Mouse (Mus musculus) T-cell, adult 2 months (primary cell): ENCODE data around the gene Olfr698.
"Not testable (repeated sequence)": the region's sequence is repeated elsewhere in the genome, so short reads cannot be mapped to it uniquely, and the experiment has no call there.

ENCODE experiments used
- DNase-seq: peaks from one replicate; pipeline ENCODE4 v3.0.0; 2022; ENCODE audit warnings: low spot score

Gene Olfr698

DNA sequence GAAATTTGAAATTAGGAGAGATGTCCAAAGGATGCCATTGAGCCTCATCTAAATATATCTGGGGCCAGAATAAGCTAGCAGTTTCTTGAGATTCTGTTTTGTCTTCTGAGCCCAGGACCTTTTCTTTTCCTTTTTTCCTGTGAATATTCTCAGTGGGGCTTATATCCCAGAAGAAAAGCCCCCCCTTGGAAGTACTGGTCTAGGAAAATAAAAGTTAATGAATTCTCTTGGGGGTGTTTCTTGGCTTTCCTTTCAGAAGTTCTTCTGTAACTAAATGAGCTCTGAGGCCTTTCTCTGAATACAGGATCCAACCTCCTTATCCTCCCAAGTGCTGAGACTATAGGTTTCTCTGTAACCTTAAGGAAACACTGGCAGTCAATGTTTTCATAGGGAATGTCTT, at the start of gene Olfr698:
Gene Olfr698 (minus strand): TSS at position 101 of the 400 bp plus-strand sequence.
- DNase-seq, result no peak

DNA sequence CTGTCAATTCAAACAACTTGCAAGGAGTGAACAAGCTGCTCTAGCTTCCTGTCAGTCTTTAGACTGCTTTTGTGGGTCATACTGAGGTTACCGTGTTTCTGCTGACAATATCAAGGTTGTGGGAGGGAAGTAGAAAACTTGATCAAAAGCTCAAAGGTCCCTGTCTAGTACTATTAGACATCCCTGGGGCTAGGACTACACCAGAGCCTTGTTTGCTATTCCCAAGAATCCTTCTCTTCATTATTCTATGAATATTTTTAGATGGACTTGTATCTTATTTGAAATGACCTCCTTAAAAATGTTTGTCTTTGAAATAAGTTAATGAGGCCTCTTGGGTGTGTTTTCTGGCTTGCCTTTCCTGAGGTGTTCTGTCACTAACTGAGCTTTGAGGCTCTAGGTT, 37.9 kb upstream of the Olfr698 start, which contains the start of gene Olfr699:
Gene Olfr699 (minus strand): TSS at position 101 of the 400 bp plus-strand sequence.
- DNase-seq, result peak; percentile 11

DNA sequence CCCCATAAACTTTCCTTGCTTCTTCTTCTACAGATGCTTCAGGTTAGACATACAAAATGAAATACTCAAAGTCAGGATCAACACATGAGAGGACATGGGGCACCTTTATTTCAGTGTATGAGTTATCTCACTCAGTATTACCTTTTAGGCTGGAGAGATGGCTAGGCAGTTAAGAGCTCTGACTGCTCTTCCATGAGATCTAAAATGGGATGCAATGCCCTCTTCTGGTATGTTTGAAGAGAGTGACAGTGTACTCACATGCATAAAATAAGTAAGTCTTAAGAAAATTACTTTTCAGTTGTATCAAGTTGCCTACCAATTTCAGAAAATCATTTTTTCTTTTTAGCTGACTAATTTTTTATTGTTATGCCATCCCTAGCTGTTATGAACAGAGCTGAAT, 33.1 kb upstream of the Olfr698 start:
- DNase-seq, result no peak

DNA sequence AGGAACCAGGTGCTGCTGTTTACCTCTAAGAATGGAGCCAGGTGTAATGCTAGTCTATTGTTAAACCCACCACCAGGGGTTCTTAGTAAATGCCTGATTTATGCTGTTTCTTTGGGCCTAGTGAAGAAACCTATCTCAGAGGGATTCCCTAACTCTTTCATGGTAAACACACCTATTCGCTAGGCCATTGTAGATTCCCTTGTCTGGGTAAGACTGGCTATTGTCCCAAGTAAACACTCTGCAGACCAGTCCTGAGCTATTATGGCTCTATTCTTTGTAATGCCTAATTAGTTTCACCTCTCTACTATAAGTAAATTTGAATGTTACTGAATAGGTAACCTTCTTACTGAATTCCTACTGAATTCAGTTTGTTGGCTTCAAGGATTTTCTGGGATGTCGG, 5.8 kb upstream of the Olfr698 start:
- DNase-seq, result not testable (repeated sequence)

DNA sequence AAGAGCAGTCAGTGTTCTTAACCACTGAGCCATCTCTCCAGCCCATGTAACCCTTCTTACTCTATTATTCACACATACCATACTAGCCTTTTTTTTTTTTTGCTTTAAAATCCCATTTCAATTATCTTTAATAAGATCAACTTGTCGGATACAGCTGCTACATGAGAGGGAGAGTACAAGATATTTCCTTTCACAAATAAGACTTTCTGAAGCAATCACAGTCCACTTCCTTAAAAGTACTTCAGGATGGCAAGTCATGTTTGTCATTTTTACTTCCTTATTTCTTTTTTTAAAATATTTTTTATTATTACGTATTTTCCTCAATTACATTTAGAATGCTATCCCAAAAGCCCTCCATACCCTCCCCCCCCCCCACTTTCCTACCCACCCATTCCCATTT, 3.6 kb upstream of the Olfr698 start:
- no peak for DNase-seq

DNA sequence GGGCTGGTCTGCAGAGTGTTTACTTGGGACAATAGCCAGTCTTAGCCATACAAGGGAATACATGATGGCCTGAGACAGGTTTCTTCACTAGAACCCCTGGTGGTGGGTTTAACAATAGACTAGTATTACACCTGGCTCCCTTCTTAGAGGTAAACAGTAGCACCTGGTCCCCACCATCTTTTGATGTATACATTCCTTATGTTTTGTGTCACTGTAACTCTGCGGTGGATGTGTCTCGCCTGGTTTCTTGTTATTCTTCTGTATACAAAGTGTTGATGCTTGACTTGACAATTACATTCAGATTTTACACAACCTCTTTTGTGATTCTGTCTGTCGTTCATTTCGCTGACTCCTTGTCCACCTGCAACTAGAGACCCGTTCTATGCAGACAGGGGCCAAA, 9.4 kb downstream of the Olfr698 start:
- DNase-seq, result no peak

DNA sequence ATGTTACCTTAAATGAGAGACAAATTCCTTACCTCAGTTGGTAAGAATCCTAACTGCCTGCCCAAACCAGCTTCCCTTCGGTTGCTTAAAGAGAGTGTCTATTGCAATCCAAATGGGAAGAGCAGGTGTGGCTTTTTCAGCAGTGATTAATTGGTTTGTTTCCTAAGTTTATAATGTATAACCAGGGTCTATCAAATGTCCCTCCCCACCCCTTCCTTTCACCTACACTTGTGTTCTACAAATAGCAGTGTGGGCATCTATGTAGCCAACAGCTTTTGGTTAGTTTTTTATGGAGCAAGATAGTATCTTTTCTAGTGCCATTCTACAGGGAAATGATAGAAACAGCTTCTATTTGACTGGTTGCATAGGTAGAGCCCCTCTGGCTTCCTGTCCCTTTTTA, 12.9 kb downstream of the Olfr698 start, which contains the start of gene Olfr697:
Gene Olfr697 (minus strand): TSS at position 101 of the 400 bp plus-strand sequence.
- no peak for DNase-seq

DNA sequence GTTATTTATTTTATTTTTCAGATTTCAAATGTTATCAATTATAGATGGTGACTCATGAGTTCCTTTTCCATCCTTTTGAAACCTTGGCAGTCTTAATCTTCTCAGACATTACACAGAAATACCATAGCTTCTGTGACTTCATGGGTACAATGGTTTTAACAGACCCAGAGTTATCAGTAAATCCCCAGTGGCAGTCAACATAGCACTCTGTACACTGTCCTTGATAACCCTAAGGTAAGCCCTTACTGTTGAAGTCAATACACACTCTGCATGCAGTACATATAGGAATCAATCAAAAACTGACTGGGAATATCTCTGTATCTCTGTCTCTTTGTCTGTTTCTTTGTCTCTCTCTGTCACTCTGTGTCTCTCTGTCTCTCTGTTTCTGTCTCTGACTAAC, 18.2 kb downstream of the Olfr698 start:
- no peak for DNase-seq

DNA sequence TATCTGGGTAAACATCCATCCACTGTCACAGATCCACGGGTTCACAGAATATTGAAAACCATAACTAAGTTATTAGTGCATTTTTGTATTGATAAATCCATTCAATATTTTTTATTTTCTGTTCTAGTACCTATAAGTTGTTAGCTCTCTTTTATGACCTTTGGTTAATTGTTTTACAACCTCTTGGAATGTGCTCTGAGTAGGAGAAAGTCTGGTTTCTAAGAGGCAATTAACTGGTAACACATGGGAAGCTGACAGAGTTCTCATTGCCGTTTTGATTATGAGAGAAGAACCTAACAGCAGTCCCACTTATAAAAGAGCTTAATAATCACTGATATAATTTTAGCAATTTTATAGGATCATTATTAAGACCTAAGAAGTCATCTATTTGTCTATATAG, 21.5 kb downstream of the Olfr698 start:
- DNase-seq, result no peak

DNA sequence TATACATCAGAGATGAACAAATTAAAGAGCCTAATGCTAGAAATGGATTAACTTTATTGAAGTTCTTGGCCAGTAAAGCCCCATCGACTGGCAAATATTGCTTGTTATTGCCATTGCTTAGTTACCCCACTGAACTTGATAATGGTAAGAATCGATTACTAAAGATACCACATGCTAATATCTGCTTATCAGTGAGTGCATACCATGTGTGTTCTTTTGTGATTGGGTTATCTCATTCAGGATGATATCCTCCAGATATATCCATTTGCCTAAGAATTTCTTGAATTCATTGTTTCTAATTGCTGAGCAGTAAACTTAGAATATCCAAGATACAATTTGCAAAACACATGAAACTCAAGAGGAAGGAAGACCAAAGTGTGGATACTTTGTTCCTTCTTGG, 29.5 kb downstream of the Olfr698 start:
- DNase-seq, result not testable (repeated sequence)

DNA sequence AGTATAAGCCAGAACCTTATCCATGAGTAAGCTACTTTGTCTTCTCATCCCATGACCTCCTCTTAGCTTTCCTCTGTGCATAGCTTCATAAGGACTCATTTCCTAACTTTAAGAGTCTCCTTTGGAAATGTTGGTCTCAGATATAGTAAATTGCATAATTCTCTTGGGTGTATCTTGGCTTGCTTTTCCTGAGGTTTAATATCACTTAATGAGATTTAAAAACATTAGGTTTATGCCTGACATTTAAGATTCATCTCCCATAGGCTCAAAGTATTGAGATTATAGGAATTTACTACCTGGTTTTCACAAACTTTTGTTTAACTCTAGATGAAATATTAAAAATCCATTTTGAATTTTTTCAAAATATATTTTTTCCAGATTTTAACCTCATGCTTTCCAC, 38.9 kb downstream of the Olfr698 start, which contains the start of gene Olfr695:
Gene Olfr695 (minus strand): TSS at position 101 of the 400 bp plus-strand sequence.
- DNase-seq, result no peak

DNA sequence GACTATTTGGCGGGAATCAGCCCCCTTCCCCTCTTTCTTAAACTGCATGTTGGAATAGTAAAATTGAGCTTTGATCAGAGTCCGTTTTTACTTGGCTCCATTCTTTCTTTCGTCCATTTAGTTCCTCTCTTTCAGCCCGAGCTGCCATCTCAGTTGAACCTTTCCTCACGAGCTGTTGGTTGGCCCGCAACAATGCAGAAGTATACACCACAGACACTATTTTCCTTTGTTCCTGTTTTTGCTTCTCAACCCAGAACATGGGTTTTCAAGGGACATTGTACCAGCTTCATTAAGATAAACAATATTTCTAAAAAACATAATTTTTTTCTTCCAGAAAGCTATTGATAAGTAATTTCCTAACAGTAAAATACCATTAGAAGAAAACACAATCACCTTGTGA, 43.7 kb downstream of the Olfr698 start:
- DNase-seq, result no peak

DNA sequence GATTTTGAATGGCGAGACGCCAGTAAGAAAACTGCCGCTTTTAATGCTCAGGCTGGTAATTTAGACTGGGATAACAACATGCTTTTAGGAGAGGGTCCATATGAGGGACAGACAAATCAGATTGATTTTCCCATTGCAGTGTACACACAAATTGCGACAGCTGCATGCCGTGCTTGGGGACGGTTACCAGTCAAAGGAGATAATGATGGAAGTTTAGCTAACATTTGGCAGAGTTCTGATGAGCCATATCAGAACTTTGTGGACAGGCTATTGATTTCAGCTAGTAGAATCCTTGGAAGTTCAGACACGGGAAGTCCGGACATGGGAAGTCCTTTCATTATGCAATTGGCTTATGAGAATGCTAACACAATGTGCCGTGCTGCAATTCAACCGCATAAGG, 47.5 kb downstream of the Olfr698 start:
- not testable (repeated sequence) for DNase-seq
